Mouse (Mus musculus): Measurements from ENCODE around the gene Ddx49.
A peak's percentile ranks its signal among the peaks of the same experiment; 100 is the strongest.

Ddx49 gene

DNA sequence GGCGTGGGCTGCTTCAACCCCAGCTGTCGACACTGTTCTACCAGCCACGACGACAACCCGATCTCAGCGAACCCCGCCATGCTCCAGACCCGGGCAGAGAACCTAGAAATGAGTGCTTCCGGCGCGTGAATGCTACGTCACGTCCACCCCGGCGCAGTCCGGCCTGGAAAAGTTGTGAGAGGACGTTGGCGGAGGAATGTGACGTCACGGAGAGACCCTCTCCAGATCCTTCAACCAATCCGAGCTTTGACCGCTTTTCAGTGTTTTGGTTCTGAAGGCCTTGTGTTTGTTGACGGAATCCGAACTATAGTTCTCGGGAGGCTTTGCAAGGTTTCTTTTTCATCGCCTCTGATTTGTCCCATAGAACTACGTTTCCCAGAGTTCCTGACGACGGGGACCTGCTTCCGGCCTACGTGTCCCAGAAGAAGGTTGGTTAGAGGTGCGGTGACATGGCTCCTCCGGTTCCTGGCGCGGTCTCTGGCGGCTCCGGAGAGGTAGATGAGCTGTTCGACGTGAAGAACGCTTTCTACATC is at the start of gene Ddx49, which contains the start of gene Cope:
Ddx49 (minus strand) TSS at position 132 of the 533 bp plus-strand sequence.
Cope (plus strand) TSS at position 161 of the 533 bp plus-strand sequence.
- peak; percentile 80 to 91 for DNase-seq (ENCODE audit: low spot score in 2 of 2)

DNA sequence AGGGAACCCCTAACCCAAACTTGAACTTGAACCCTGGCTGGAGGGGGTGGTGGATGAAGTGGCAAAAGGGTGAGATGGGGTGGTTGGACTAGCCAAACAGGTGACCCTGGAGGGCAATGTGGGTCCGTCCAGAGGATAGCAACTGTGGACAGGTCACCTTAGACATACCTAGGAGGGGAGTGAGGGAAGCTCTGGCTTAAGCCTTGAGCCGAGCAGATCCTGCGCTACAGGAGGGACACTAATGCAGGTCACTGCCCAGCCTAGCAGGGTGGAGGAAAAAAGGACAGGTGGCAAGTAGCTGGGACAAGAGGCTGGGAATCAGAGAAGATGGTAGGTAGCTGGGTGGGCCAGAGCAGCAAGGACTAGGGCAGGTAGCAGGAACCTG is 49.7 kb upstream of the Ddx49 start:
- DNase-seq (ENCODE audit: low spot score in 2 of 2): no peak

DNA sequence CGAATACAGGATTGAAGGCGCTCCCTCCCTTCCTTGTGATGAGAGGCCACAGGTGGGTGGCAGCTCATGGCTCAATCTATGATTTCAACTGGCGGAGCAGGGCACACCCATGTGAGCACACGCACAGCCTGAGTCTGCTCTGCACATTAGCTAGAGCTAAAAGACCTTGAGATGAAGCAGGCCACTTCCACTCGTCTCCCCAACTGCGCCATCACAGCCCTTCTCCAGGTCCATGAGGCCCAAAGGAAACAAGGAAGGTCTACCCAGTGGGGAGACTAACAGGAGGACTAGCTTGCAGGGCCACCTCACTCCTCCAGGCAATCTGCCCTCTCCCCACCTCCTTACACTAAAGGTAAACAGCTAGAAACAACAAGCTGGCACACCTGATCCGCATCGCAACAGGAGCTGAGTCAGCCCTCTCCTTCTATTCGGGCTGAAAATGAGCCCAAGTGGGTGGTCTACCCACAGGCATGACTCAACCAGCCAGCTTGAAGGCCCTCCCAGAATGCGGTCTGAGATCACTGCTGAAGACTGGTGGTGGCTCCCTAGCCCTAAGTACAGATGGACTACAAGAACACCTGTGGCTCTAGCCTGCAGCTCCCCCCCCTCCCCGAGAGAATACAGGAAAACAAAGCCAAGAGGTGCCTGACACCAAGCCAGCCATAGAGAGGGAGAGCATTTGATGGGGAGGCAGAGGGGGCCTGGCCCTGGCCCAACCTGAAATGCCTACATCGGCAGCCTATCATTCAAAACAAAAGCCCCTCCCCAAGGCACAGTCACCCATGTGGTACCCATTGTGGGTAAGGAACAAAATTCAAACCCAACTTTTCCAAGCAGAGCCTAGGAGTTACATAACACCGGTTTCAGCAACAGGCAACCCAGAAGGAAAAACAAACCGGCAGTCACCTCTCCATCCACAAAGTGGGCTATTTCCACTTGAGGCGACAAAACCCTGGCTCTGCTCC is 49.0 kb upstream of the Ddx49 start:
- DNase-seq (ENCODE audit: low spot score in 2 of 2): no peak

DNA sequence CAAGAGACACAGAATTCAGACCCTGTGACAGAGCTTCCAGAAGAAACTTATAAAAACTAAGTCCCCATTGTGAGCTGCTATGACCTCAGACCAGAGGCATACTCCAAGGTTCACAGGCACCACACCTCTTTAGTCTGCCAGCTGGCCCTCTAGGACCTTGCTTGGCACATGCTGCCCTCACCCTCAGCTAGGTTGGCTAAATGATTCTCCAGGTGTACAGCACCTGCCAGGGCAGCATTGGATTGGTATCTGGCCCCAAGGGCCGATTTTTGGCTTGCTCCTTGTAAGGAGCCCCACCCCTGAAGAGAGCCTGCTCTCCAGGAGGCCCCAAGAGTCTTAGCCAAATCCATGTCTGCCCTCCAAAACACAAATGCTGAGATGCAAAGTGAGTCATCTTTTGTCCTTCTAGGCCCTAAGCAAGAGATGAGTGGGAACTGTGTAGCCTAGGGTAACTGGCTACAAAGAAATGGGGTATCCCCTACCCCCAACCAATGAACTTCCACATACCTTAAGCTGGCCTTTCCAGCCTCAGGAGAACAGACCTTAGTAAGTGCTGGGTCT is 45.7 kb upstream of the Ddx49 start:
- no peak for DNase-seq (ENCODE audit: low spot score in 2 of 2)

DNA sequence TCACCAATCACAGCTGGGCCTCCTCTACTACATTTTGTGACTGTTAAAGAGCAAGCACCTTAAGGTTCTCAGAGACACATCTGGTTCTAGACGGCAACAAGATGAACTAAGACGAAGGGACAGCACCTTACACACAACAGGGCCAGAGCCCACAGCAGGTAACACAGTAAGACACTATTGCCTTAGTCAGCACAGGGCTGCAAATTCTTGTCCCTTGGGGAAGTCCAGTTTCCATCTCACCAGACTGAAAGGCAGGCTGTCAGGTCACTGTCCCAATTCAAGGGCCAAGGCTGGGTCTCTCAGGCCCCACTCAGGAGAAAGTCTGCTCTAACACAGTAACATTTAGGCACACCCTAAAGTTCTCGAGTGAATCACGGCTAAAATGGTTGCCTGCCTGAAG is 45.2 kb upstream of the Ddx49 start:
- DNase-seq (ENCODE audit: low spot score in 2 of 2): no peak

DNA sequence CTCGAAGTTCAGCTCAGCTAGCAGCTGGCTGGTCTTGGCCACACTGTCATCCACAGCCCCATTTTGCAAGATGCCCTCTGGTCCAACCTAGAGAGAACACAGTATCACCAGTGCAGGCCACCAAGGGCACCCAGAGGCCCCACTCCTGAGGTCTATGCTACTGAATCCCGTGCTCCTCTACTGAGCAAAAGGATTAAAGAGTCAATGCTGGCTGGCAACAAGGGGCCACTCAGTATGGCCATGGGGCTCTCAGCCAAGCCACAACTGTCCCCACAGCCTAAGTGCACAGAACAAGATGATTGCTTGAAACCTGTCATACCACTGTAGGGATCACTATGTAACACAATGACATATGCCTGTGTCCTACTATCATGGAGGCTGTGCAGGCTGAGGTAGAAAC is 42.0 kb upstream of the Ddx49 start:
- no peak for DNase-seq (ENCODE audit: low spot score in 2 of 2)

DNA sequence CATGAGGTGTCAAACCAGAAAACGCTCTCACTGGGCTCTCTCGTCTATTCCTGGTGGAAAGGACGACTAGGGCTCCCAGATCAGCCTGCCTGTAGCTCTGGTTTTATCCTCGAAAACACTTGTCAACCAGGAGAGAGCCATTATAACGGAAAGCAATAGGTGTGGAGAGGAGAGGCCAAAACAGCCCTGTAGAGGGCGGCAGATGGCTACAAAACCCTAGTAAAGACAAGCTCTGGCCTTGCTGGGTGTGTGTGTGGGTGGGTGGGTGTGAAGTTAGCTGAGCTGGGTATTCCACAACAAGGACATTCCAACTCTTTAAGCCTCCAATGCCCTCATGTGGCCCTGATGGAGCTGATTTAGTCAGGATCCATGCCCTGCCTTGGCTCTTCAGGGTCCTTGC is 41.4 kb upstream of the Ddx49 start:
- DNase-seq (ENCODE audit: low spot score in 2 of 2): peak in 1 of 2 experiments; percentile 34

DNA sequence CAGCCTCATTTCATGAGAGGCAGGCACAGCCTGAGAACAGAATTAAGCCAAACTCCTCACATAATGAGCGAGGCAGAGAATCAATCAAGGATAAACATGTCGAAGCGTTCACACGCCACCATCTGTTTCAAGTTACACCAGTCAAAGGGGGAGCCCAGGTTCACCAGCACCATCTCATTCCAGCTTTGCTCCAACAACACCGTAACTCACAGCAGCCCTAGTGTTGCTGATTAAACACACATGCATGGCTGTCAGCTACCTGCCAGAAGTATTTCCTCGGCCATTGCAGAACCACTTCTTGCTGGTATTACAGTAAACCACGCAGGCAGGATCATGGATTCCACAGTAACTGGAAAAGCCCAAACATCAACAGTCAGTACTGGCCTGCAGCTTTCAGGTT is 40.8 kb upstream of the Ddx49 start:
- no peak for DNase-seq (ENCODE audit: low spot score in 2 of 2)

DNA sequence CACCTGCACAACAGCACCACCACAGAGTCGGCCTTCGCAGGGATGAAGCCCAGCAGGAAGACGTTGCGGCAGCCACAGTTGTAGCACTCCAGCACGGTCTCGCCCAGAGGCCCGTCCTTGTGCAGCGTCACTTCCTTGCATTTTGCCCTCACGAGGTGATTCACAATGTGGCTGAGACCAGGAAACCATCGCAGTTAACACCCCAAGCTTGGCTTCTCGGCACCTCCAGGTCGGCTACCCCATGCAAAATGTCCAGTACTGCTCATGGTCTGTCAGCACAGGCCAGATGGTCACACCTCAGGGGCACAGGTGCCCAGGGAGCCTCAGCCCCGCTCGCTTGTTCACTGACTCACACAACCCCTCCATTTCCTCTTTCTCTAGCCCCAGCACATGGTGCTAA is 39.7 kb upstream of the Ddx49 start:
- DNase-seq (ENCODE audit: low spot score in 2 of 2): no peak

DNA sequence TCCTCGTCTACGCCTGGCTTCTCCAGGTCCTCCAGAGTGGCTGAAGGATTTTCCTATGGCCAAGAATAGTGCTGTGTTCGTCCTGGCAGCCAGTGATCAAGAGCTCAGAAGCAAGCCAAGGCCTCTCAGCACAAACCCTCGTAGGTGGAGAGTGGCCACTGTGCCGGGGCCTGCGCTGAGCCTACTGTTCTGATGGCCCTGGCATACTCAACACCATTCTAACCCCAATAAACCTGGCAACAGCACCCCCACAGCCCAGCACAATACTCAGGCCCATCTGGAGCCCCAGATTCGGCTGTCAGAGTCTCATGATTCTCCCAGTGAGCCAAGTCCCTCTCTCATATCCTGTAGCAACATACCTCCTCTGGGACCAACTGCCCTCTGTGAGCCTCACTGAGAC is 38.4 kb upstream of the Ddx49 start:
- DNase-seq (ENCODE audit: low spot score in 2 of 2): no peak

DNA sequence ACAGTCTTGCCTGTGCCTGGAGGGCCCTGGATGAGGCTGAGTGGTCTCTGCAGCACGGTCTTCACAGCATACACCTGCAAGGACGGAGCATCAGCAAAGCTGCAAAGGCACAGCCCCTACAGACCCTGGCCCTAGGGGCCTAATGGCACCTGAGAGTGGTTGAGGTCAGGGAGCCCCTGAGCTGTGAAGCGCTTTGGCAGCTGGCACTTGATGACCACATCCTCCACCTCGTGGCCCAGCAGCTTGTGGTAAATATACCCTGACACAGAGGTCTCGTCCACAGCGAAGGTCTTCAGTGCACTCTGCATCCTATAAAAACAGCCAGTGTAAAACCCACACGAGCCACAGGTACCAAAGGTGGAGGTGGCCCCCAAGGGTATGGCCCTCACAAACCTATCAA is 36.6 kb upstream of the Ddx49 start:
- DNase-seq (ENCODE audit: low spot score in 2 of 2): no peak

DNA sequence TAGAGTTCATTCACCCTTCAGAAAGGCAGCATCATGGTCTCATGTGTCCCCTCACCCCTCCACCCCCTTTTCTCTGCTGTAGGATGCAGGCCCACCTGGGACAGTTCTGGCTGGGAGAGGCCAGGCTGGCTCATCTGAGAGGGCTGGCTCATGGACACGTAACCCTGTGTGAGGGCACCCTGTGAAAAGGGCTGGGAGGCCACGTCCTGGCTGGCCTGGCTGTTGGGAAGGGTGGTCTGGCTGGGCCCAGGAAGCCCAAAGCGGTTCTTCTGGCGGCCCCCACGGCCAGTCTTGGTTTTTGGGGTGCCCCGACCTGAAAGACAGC is 30.6 kb upstream of the Ddx49 start:
- no peak for DNase-seq (ENCODE audit: low spot score in 2 of 2)

DNA sequence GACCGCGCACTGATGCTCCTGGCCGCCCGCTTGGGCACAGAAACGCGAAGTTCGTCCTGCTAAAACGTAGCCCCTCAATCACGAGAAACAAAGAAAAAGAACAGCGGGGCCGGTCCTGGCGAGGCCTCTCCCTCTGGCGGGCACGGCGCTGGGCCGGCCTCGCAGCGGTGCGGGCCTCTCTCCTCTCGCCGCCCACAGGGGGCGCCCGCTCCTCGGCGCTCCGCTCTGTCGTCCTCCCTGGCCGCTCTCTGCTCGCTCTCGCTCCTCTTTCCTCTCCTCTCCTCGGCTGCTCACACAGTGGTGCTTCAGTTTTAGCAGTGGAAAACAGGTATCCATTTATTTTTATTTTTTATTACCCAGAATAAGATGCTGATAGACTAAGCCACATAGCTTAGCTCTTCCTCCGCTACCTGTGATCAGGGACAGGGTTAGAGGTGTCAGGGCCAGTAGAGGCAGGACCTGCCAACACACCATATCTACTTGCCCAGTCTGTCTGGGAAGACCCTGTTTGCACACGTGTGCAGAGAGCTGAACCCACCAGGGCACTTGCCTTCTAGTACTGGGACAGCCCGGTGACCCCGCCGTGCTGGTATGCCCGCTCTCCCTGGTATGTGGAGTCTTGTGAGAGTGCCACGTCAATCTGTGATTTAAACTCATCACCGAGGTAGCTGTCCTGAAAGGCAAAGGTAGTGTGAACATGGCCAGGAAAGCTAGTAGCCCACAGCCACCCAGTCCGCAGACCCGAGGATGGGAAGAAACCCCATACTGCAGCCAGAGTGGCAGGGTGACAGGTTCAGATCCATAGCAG is 30.0 kb upstream of the Ddx49 start:
- DNase-seq (ENCODE audit: low spot score in 2 of 2): no peak

DNA sequence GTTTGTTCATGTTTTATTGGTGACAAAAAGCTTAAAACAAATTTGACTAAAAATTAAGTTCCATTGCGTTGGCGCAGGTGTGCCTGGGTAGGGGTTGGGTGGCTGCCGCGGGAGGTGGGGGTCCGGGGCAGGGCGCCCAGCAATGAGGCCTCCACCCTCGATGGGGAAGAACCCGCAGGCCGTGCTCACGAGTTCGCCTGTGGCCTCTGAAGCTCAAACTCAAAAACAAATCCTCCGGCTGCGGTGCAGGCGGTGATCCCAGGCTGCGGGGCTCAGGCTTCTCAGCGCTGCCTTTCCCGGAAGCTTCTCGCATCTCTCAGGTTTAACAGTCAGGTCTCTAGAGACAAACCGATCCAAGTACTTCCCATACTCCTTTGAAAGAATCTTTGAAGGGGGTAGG is 29.2 kb upstream of the Ddx49 start:
- no peak for DNase-seq (ENCODE audit: low spot score in 2 of 2)

DNA sequence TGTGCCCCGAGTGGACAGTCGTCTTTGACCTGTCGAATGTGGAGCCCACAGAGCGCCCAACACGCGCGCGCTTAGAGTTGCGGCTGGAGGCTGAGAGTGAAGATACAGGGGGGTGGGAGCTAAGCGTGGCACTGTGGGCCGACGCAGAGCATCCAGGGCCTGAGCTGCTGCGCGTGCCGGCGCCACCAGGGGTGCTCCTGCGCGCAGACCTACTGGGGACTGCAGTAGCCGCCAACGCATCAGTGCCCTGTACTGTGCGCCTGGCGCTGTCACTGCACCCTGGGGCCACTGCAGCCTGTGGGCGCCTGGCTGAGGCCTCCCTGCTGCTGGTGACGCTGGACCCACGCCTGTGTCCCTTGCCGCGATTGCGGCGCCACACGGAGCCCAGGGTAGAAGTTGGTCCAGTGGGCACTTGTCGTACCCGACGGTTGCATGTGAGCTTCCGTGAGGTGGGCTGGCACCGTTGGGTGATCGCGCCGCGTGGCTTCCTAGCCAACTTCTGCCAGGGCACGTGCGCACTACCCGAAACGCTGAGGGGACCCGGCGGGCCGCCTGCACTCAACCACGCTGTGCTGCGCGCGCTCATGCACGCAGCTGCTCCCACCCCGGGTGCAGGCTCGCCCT is 28.6 kb upstream of the Ddx49 start:
- no peak for DNase-seq (ENCODE audit: low spot score in 2 of 2)

DNA sequence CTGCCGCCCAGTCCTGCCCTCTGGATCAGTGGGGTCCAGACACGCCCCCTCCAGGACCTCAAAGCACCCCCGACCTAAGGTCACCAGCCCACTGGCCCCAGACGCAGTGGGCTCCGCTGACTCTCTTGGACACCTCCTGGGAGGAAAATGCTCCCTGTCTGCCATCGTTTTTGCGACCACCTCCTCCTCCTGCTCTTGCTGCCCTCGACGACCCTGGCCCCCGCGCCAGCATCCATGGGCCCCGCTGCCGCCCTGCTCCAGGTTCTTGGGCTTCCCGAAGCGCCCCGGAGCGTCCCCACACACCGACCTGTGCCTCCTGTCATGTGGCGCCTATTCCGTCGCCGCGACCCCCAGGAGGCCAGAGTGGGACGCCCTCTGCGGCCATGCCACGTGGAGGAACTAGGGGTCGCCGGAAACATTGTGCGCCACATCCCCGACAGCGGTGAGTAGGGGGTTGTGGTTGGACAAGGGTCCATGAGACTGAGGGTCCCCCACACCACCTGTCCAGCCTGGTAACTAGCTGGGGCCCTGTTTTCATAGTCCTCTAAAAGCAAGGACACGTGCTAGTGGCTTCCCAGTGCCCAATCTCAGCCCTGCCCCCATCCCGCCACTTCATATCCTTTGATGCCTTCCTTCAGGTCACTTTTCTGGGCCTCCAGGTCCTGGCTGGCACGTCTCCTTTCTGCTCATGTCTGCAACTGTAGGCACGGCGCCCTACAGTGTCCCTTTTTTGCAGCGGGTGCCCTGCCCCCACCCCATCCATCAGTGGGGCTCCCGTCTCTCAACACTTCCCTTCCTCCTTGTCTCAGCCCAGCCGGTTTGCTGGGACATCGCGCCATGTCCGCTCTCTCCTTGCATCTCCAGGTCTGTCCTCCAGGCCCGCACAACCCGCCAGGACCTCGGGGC is 27.8 kb upstream of the Ddx49 start:
- no peak for DNase-seq (ENCODE audit: low spot score in 2 of 2)

DNA sequence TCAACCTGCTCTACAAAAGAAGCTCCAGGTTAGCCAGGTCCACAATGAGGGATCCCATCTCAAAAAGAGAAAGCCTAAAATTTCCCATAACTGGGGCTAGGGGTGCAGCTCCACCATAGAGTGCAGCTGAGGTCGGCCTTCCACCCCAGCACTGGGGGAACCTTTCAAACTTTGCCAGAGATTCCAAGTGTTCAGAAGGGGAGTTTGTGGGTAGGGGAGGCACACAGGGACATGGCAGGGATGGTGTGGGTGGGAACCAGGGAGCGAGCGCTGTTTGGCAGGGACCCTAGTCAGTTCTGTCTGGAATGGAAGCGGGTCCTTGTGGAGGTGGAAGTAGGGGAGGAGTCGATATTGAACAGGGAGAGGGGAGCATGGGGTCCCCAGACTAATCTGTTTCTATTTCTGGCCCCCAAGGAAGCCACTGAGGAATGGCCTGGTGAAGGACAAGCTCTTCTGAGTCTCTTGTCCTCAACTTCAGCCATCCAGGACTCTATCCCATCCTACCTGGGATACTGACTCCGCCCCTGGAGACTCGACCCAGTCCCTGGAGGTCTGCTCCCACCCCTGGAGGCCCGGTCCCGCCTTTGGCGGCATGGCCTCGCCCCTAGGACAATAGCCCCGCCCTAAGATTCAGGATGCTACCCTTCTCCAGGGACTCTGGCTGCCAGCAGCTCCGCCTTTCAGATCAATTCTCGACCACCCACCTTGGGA is 27.0 kb upstream of the Ddx49 start, which contains the start of gene Gdf1:
Gdf1 (plus strand) TSS at position 694 of the 711 bp plus-strand sequence.
- no peak for DNase-seq (ENCODE audit: low spot score in 2 of 2)

DNA sequence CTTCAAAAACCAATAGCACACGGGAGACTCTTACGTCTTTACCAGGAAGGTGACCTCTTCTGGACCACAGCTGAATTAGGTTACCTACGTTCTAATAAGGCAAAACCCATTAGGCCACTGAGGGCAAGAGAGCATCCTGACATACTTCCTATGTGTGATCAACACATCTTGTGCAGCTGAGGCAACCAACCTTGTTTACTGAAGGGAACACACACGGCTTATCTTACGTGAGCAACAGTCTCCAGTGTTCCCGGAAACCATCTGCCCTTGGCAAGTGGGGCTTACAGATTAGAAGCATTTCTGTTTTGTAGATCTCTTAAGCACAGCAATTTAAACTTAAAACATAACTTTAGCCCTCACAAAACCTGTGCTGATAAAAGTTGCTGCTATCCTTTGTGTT is 25.2 kb upstream of the Ddx49 start:
- no peak for DNase-seq (ENCODE audit: low spot score in 2 of 2)

DNA sequence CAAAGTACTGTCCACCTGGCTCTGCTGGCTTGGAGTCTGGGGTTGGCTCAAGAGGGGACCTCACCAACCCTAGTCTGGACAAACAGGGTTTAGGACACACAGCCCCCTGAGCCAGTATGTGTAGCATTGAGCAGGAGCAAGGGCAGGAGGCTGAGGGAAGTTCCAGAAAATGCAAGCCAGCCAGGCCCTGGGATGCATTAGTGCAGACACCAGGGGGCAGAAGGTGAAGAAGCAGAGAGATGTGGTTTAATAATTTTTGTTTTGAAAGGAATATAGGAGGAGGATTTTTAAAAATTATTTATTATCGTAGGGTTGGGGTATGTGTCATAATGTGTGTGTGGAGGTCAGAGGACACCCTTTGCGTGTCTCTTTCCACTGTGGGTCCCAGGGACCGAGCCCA is 21.4 kb upstream of the Ddx49 start:
- DNase-seq (ENCODE audit: low spot score in 2 of 2): no peak

DNA sequence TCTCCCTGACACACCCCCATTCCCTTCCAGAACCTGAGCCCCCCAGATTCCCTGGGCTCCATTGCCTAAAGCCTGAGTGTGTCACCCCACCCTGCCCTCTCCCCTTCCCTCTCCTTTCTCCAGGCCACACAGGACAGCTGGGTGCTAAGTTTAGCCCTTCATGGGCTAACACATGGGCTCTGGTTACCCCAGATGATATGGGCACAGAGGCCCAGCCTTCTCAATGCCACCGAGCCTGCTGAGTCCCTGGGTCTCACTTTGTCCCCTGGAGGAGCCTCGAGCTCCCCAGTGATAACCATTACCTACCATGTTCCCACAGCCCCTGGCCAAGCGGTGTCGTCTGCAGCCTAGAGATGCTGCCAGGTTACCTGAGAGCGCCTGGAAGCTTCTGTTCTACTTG is 15.6 kb upstream of the Ddx49 start:
- DNase-seq (ENCODE audit: low spot score in 2 of 2): no peak

Data from spleen, postnatal 14 days (tissue).